Mouse (Mus musculus) neural tube, embryonic 12.5 days (tissue): ENCODE data around the gene Ccdc42. TPM values are rescaled to one million over a fixed set of nuclear protein-coding genes. Genes with fewer than 3 reads are reported as not detected.

ENCODE experiments used
- ATAC-seq: fragments of 200-750 bp; cut with Nextera tagmentation; 2 replicates; pipeline ENCODE4 v1.8.0; 2017; ENCODE audit warnings: low read depth, mild to moderate bottlenecking, moderate TSS enrichment, moderate library complexity; ENCODE audit not compliant: low FRiP score
- H3K27ac ChIP-seq: fragments of 300-500 bp; sonication (generic); 2 replicates; pipeline ENCODE4 v1.5.1; 2016
- H3K27me3 ChIP-seq: fragments of 300-500 bp; sonication (generic); replicated peaks from 2 replicates; pipeline ENCODE4 v1.6.1; 2016; ENCODE audit warnings: mild to moderate bottlenecking
- H3K36me3 ChIP-seq: fragments of 300-500 bp; sonication (generic); 2 replicates; pipeline ENCODE4 v1.6.1; 2016; ENCODE audit warnings: mild to moderate bottlenecking
- H3K4me1 ChIP-seq: fragments of 300-500 bp; sonication (generic); 2 replicates; pipeline ENCODE4 v1.6.1; 2016
- H3K4me2 ChIP-seq: fragments of 300-500 bp; sonication (generic); replicated peaks from 2 replicates; pipeline ENCODE4 v1.6.1; 2016; ENCODE audit warnings: mild to moderate bottlenecking
- H3K4me3 ChIP-seq: fragments of 300-500 bp; sonication (generic); 2 replicates; pipeline ENCODE4 v1.5.1; 2016
- H3K9ac ChIP-seq: fragments of 300-500 bp; sonication (generic); 2 replicates; pipeline ENCODE4 v1.6.1; 2016; ENCODE audit warnings: mild to moderate bottlenecking
- H3K9me3 ChIP-seq: fragments of 300-500 bp; sonication (generic); 2 replicates; pipeline ENCODE4 v1.6.1; 2016; ENCODE audit warnings: mild to moderate bottlenecking
- WGBS: fragments of 180-500 bp; shearing (Covaris S2); methylation state at CpG from one replicate; pipeline ENCODE4 v1.1.7; 2016; 5-methylcytosine and 5-hydroxymethylcytosine counted together
- polyA plus RNA-seq: library from polyadenylated mRNA; unstranded; fragments of >200 nt; fragmentation: Nextera tagmentation; extraction: Ambion mirVana; gene quantifications from 2 replicates; pipeline ENCODE4 v1.2.1, GENCODE M21; 2016

Ccdc42 gene
- polyA plus RNA-seq, 1 experiment from 2014 or later: 0.79 TPM

GRCm38 (mm10) chr11:68564356-68565031, 22.3 kb upstream of the Ccdc42 start:
- Histone ChIP-seq H3K4me1 (peaks cover 4% of the 10 kb centered on the region; the same call in 1 of the 2 replicates), H3K4me2 (no peak overlapping the region), H3K27me3 (no peaks in the 10 kb centered on the region; the same call in 1 of the 2 replicates), H3K36me3 (no peaks in the 10 kb centered on the region), H3K9me3 (no peaks in the 10 kb centered on the region), H3K9ac (no peak overlapping the region), H3K4me3 (no peak overlapping the region), H3K27ac (no peak overlapping the region)
- WGBS: 82% methylated on average over 13 of the region's 13 CpGs
- ATAC-seq: no peak

GRCm38 (mm10) chr11:68565032-68565429, 21.8 kb upstream of the Ccdc42 start:
- Histone ChIP-seq H3K27me3 (no peaks in the 10 kb centered on the region; the same call in 1 of the 2 replicates), H3K4me1 (peaks cover 4% of the 10 kb centered on the region; the same call in 1 of the 2 replicates), H3K4me3 (no peak overlapping the region), H3K4me2 (no peak overlapping the region), H3K9me3 (no peaks in the 10 kb centered on the region), H3K36me3 (no peaks in the 10 kb centered on the region), H3K27ac (no peak overlapping the region), H3K9ac (no peak overlapping the region)
- no peak for ATAC-seq
- 89% methylated on average over 3 of the region's 3 CpGs for WGBS

GRCm38 (mm10) chr11:68566447-68567059, 20.3 kb upstream of the Ccdc42 start:
- WGBS: 19% methylated on average over 17 of the region's 17 CpGs
- Histone ChIP-seq H3K27ac (no peak overlapping the region), H3K4me2 (peak overlapping the region; percentile 60), H3K4me1 (peaks cover 4% of the 10 kb centered on the region; the same call in 1 of the 2 replicates), H3K27me3 (no peaks in the 10 kb centered on the region; the same call in 1 of the 2 replicates), H3K9me3 (no peaks in the 10 kb centered on the region), H3K36me3 (no peaks in the 10 kb centered on the region), H3K4me3 (peak overlapping the region; percentile 26), H3K9ac (0 out of 2 replicates have a peak overlapping the region, but pooled peaks have one; percentile 40)
- ATAC-seq: no peak

GRCm38 (mm10) chr11:68570861-68571260, 16.0 kb upstream of the Ccdc42 start:
- Histone ChIP-seq H3K27me3 (no peaks in the 10 kb centered on the region; the same call in 1 of the 2 replicates), H3K36me3 (no peaks in the 10 kb centered on the region), H3K4me3 (no peak overlapping the region), H3K9ac (no peak overlapping the region), H3K4me1 (peaks cover 4% of the 10 kb centered on the region; the same call in 1 of the 2 replicates), H3K4me2 (no peak overlapping the region), H3K9me3 (no peaks in the 10 kb centered on the region), H3K27ac (no peak overlapping the region)
- no peak for ATAC-seq
- WGBS: 84% methylated on average over 5 of the region's 5 CpGs

GRCm38 (mm10) chr11:68577076-68577475, 9.7 kb upstream of the Ccdc42 start:
- ATAC-seq: no peak
- no peaks in the 10 kb centered on the region for H3K27me3 ChIP-seq
- 93% methylated on average over 1 of the region's 1 CpGs for WGBS

GRCm38 (mm10) chr11:68579462-68579881, 7.3 kb upstream of the Ccdc42 start:
- no peak overlapping the region for H3K27ac ChIP-seq

More at GRCm38 (mm10) chr11:68577076-68577475, 9.7 kb upstream of the Ccdc42 start:
- H3K4me2 ChIP-seq: no peak overlapping the region
- H3K27ac ChIP-seq: no peak overlapping the region
- H3K36me3 ChIP-seq: no peaks in the 10 kb centered on the region
- no peaks in the 10 kb centered on the region for H3K9me3 ChIP-seq
- peaks cover 7% of the 10 kb centered on the region; the same call in 1 of the 2 replicates for H3K4me1 ChIP-seq
- H3K9ac ChIP-seq: no peak overlapping the region
- H3K4me3 ChIP-seq: no peak overlapping the region

GRCm38 (mm10) chr11:68580566-68580965, 6.3 kb upstream of the Ccdc42 start:
- Histone ChIP-seq H3K4me3 (no peak overlapping the region), H3K9me3 (no peaks in the 10 kb centered on the region), H3K9ac (no peak overlapping the region), H3K4me2 (no peak overlapping the region), H3K27ac (no peak overlapping the region), H3K4me1 (peaks cover 7% of the 10 kb centered on the region; the same call in 1 of the 2 replicates), H3K36me3 (no peaks in the 10 kb centered on the region), H3K27me3 (no peaks in the 10 kb centered on the region)
- no peak for ATAC-seq
- 45% methylated on average over 6 of the region's 6 CpGs for WGBS

More at GRCm38 (mm10) chr11:68579462-68579881, 7.3 kb upstream of the Ccdc42 start:
- H3K4me3 ChIP-seq: no peak overlapping the region
- 0 out of 2 replicates have a peak overlapping the region, but pooled peaks have one; percentile 4 for H3K4me2 ChIP-seq
- 0 out of 2 replicates have a peak, but pooled peaks have one; percentile 21 for ATAC-seq
- WGBS: 35% methylated on average over 9 of the region's 9 CpGs
- no peak overlapping the region for H3K9ac ChIP-seq
- no peaks in the 10 kb centered on the region for H3K9me3 ChIP-seq
- no peaks in the 10 kb centered on the region for H3K36me3 ChIP-seq
- no peaks in the 10 kb centered on the region for H3K27me3 ChIP-seq
- H3K4me1 ChIP-seq: peaks cover 7% of the 10 kb centered on the region; the same call in 1 of the 2 replicates

- Histone ChIP-seq H3K27ac (no peak overlapping the region), H3K4me2 (no peak overlapping the region), H3K9ac (no peak overlapping the region), H3K4me3 (no peak overlapping the region), H3K36me3 (no peaks in the 10 kb centered on the region), H3K9me3 (no peaks in the 10 kb centered on the region), H3K4me1 (peaks cover 7% of the 10 kb centered on the region; the same call in 1 of the 2 replicates), H3K27me3 (no peaks in the 10 kb centered on the region)
- ATAC-seq: no peak
- WGBS: 79% methylated on average over 13 of the region's 13 CpGs
These were observed 3.6 kb upstream of the Ccdc42 start for GRCm38 (mm10) chr11:68583225-68583624.

GRCm38 (mm10) chr11:68583906-68584480, 2.8 kb upstream of the Ccdc42 start:
- H3K36me3 ChIP-seq: no peaks in the 10 kb centered on the region
- no peak overlapping the region for H3K9ac ChIP-seq
- 83% methylated on average over 8 of the region's 8 CpGs for WGBS
- H3K4me1 ChIP-seq: peaks cover 7% of the 10 kb centered on the region; the same call in 1 of the 2 replicates
- ATAC-seq: no peak
- no peaks in the 10 kb centered on the region for H3K9me3 ChIP-seq
- no peaks in the 10 kb centered on the region for H3K27me3 ChIP-seq
- H3K27ac ChIP-seq: no peak overlapping the region
- H3K4me3 ChIP-seq: no peak overlapping the region
- H3K4me2 ChIP-seq: no peak overlapping the region

GRCm38 (mm10) chr11:68585890-68586289, 931 bp upstream of the Ccdc42 start:
- WGBS: 15% methylated on average over 3 of the region's 3 CpGs
- no peak for ATAC-seq

GRCm38 (mm10) chr11:68589055-68589809, 2.4 kb downstream of the Ccdc42 start:
- no peak overlapping the region for H3K9ac ChIP-seq
- no peaks in the 10 kb centered on the region for H3K9me3 ChIP-seq
- 0 out of 2 replicates have a peak, but pooled peaks cover 4% of the 10 kb centered on the region for H3K4me1 ChIP-seq
- H3K27ac ChIP-seq: no peak overlapping the region
- H3K27me3 ChIP-seq: no peaks in the 10 kb centered on the region
- H3K4me3 ChIP-seq: no peak overlapping the region
- WGBS: 70% methylated on average over 8 of the region's 8 CpGs
- no peaks in the 10 kb centered on the region for H3K36me3 ChIP-seq
- ATAC-seq: no peak
- no peak overlapping the region for H3K4me2 ChIP-seq

More at GRCm38 (mm10) chr11:68585890-68586289, 931 bp upstream of the Ccdc42 start:
- Histone ChIP-seq H3K27me3 (no peaks in the 10 kb centered on the region), H3K4me1 (no peaks in the 10 kb centered on the region), H3K4me3 (no peak overlapping the region), H3K36me3 (no peaks in the 10 kb centered on the region), H3K27ac (no peak overlapping the region), H3K4me2 (no peak overlapping the region), H3K9me3 (no peaks in the 10 kb centered on the region), H3K9ac (no peak overlapping the region)
